Mouse (Mus musculus): Measurements from ENCODE around the gene Rag1. TPM values are rescaled to one million over a fixed set of nuclear protein-coding genes. Genes with fewer than 3 reads are reported as not detected.

Gene Rag1
- total RNA-seq, 2 experiments from 2014 or later = not detected

- peak; percentile 42 for TF ChIP-seq CTCF (IDR thresholded peaks at IDR 0.05)
- intact Hi-C loops (cut with DNase I) = no loop called here
- Histone ChIP-seq H3K4me3 (no peak overlapping the region), H3K27ac (no peak overlapping the region)
- no peak for DNase-seq
Measured at GRCm38 (mm10) chr2:101597186-101597585, 52.1 kb downstream of the Rag1 start.

- Histone ChIP-seq H3K4me3 (no peak overlapping the region), H3K27ac (no peak overlapping the region)
- intact Hi-C loops (cut with DNase I) = no loop called here
- no peak for DNase-seq
- no peak for TF ChIP-seq CTCF (IDR thresholded peaks at IDR 0.05)
Measured at GRCm38 (mm10) chr2:101594681-101595080, 54.6 kb downstream of the Rag1 start.

- no peak for DNase-seq
- intact Hi-C loops (cut with DNase I) = no loop called here
- no peak overlapping the region for H3K4me3 ChIP-seq
Measured at GRCm38 (mm10) chr2:101592886-101593285, 56.4 kb downstream of the Rag1 start.

GRCm38 (mm10) chr2:101592023-101592841, 57.1 kb downstream of the Rag1 start:
- TF ChIP-seq CTCF (IDR thresholded peaks at IDR 0.05) = no peak
- DNase-seq = no peak
- Histone ChIP-seq H3K4me3 (no peak overlapping the region), H3K27ac (no peak overlapping the region)
- intact Hi-C loops (cut with DNase I) = no loop called here

More at GRCm38 (mm10) chr2:101592886-101593285, 56.4 kb downstream of the Rag1 start:
- no peak overlapping the region for H3K27ac ChIP-seq
- no peak for TF ChIP-seq CTCF (IDR thresholded peaks at IDR 0.05)

GRCm38 (mm10) chr2:101591356-101591755, 57.9 kb downstream of the Rag1 start:
- no peak for DNase-seq
- no peak overlapping the region for H3K27ac ChIP-seq
- no peak for TF ChIP-seq CTCF (IDR thresholded peaks at IDR 0.05)
- no peak overlapping the region for H3K4me3 ChIP-seq
- intact Hi-C loops (cut with DNase I) = no loop called here

Other genes starting within 250 kb of the Rag1 start
- gene Rag2, start 24.8 kb downstream of the Rag1 start, total RNA-seq (2021) = not detected
- 10 to 100 TPM; 79.3 to 89.4 TPM for gene B230118H07Rik, start within 50 bp of the Rag1 start, total RNA-seq (2021)
- 10 to 100 TPM in 1 of 2 experiments, 1 to 10 TPM in 1; 9.1 to 11.0 TPM for gene Traf6, start 28.9 kb upstream of the Rag1 start, total RNA-seq (2021)
- under 1 TPM in 1 of 2 experiments, not detected in 1; 0.53 TPM for gene Prr5l, start 233.5 kb upstream of the Rag1 start, total RNA-seq (2021)
- gene Commd9, start 236.7 kb upstream of the Rag1 start, total RNA-seq (2021) = 10 to 100 TPM; 31.7 to 37.6 TPM

Data from gastrocnemius, adult 2 months (tissue).